Mouse (Mus musculus) hindbrain, embryonic 13.5 days (tissue): ENCODE results near the gene Strn3. TPM values are rescaled to one million over a fixed set of nuclear protein-coding genes. Genes with fewer than 3 reads are reported as not detected.
A peak's percentile ranks its signal among the peaks of the same experiment; 100 is the strongest.
"Not testable (repeated sequence)": the region's sequence is repeated elsewhere in the genome, so short reads cannot be mapped to it uniquely, and the experiment has no call there.

Experiments used
- ATAC-seq: fragments of 200-750 bp; cut with Nextera tagmentation; 2 replicates; pipeline ENCODE4 v1.8.0; 2017; ENCODE audit warnings: moderate TSS enrichment; ENCODE audit not compliant: low FRiP score
- H3K27ac ChIP-seq: fragments of 300-500 bp; sonication (generic); 2 replicates; pipeline ENCODE4 v1.5.1; 2015; ENCODE audit warnings: inconsistent platforms, mild to moderate bottlenecking, moderate library complexity
- H3K27me3 ChIP-seq: fragments of 300-500 bp; sonication (generic); 2 replicates; pipeline ENCODE4 v1.6.1; 2015; ENCODE audit warnings: mild to moderate bottlenecking, inconsistent platforms
- H3K36me3 ChIP-seq: fragments of 300-500 bp; sonication (generic); 2 replicates; pipeline ENCODE4 v1.6.1; 2015; ENCODE audit warnings: mild to moderate bottlenecking, inconsistent platforms
- H3K4me1 ChIP-seq: fragments of 300-500 bp; sonication (generic); replicated peaks from 2 replicates; pipeline ENCODE4 v1.6.1; 2015; ENCODE audit warnings: inconsistent platforms
- H3K4me2 ChIP-seq: fragments of 300-500 bp; sonication (generic); 2 replicates; pipeline ENCODE4 v1.6.1; 2015; ENCODE audit warnings: inconsistent platforms, mild to moderate bottlenecking, moderate library complexity
- H3K4me3 ChIP-seq: fragments of 300-500 bp; sonication (generic); 2 replicates; pipeline ENCODE4 v1.5.1; 2015; ENCODE audit warnings: mild to moderate bottlenecking, inconsistent platforms
- H3K9ac ChIP-seq: fragments of 300-500 bp; sonication (generic); 2 replicates; pipeline ENCODE4 v1.6.1; 2015; ENCODE audit warnings: mild to moderate bottlenecking, inconsistent platforms
- H3K9me3 ChIP-seq: fragments of 300-500 bp; sonication (generic); 2 replicates; pipeline ENCODE4 v1.6.1; 2016; ENCODE audit warnings: inconsistent platforms
- WGBS: fragments of 180-500 bp; shearing (Covaris S2); methylation state at CpG from one replicate; pipeline ENCODE4 v1.1.7; 2015; 5-methylcytosine and 5-hydroxymethylcytosine counted together
- polyA plus RNA-seq: library from polyadenylated mRNA; unstranded; fragments of >200 nt; fragmentation: Nextera tagmentation; extraction: Ambion mirVana; gene quantifications from 2 replicates; pipeline ENCODE4 v1.2.1, GENCODE M21; 2015

Strn3 gene
- polyA plus RNA-seq, 1 experiment from 2014 or later, result 40.4 TPM

DNA sequence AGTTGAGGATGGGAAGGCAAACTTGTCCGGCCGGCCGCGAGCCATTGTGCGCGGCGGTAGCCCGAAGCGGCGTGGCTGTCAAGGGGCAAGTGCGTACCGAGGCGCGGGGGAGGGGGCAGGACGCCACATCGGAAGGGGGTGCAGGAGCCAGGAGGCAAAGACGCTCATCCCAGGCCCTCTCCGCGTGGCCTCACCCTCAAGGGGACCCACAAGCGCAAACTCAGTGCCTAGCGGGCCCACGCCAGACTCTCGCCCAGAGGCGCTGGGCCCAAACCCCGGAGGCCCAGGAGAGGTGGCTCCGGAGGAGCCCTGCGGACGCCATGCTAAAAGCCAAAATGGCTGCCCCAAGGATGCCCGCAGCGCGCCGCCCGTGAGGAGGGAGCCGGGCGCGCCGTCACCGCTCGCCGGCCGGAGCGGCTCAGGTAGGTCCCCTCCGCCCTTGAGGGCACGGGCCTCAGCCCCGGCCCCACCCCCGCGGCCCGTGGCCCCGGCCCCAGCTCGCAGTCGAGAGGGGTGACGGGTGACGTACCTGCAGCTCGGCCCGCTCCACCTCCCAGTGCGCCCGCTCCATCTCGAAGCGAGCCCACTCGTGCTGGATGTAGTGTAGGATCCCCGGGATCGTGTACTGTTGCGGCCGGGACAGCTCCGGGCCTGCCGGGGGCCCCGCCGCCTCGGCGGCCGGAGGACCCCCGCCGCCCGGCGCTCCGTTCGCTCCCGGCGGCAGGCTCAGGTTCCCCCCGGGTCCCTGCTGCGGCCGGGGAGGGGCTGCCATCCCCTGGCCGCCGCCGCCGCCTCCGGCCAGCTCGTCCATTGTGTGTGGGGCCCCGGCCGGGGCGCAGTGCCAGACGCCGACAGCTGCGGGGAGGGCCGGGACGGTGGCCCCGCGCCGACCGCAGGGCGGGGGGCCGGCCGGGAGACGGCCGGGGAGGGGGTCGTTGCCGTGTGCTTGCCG is 528 bp downstream of the Strn3 start, which contains the start of gene Ap4s1:
Gene Ap4s1, plus strand, starts transcription at position 141 of the 952 bp plus-strand sequence.
- Histone ChIP-seq H3K9me3 (no peaks in the 10 kb centered on the region), H3K27ac (peak within 1 kb of the TSS; percentile 100), H3K36me3 (no peaks in the 10 kb centered on the region), H3K27me3 (no peaks in the 10 kb centered on the region), H3K4me1 (peaks cover 14% of the 10 kb centered on the region), H3K4me3 (peak within 1 kb of the TSS; percentile 98), H3K9ac (peak within 1 kb of the TSS; percentile 99), H3K4me2 (peak within 1 kb of the TSS; percentile 81)
- peak; percentile 84 for ATAC-seq
- under 1% methylated on average over 96 of the region's 108 CpGs for WGBS

- no peaks in the 10 kb centered on the region for H3K36me3 ChIP-seq
- no peaks in the 10 kb centered on the region for H3K9me3 ChIP-seq
- no peak overlapping the region for H3K27ac ChIP-seq
- 97% methylated on average over 2 of the region's 2 CpGs for WGBS
- H3K4me1 ChIP-seq, result peaks cover 14% of the 10 kb centered on the region
- H3K9ac ChIP-seq, result no peak overlapping the region
- H3K4me3 ChIP-seq, result no peak overlapping the region
- no peak overlapping the region for H3K4me2 ChIP-seq
- no peaks in the 10 kb centered on the region for H3K27me3 ChIP-seq
- no peak for ATAC-seq
These were observed 3.2 kb downstream of the Strn3 start for GRCm38 (mm10) chr12:51688546-51688945.

DNA sequence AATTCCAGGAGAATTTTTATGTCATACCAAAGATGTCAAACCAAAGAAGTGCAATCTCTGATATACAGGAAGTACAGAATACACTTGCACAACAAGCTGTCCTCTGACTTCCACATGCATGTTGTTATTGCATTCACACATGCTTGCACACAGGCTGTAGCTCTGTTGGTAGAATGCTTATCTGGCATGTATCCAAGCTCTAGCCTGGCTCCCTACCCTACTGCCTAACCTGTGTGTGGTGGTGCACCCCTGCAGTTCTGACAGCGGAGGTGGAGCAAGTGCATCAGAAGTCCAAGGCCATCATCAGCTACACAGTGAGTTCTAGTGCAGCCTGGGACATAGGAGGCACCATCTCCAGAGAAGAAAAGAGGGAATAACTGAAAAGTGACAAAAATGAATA is 12.9 kb downstream of the Strn3 start:
- peak; percentile 67; the same call in 1 of the 2 replicates for ATAC-seq
- Histone ChIP-seq H3K4me2 (no peak overlapping the region), H3K36me3 (no peaks in the 10 kb centered on the region), H3K4me1 (peaks cover 8% of the 10 kb centered on the region), H3K9ac (no peak overlapping the region), H3K4me3 (no peak overlapping the region), H3K27me3 (no peaks in the 10 kb centered on the region), H3K9me3 (no peaks in the 10 kb centered on the region), H3K27ac (no peak overlapping the region)
- 63% methylated on average over 1 of the region's 1 CpGs for WGBS

DNA sequence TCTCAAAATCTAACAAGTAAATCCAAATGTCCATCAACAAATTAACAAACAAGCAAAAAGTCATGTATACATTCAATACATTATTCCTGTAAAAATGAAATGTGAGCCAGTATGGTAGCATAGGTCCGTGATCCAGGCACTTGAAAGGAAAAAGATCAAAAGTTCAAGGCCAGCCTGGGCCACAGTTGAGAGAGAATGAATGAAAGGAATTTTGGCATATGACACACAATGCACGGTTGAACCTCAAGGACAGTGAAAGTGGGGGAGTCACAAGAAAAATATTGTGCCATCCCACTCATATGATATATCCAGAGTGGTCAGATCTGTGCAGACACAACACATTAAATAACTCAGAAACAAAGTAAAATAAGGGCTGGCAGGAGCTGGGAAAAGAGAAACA is 15.3 kb downstream of the Strn3 start:
- H3K9me3 ChIP-seq, result no peaks in the 10 kb centered on the region
- H3K4me3 ChIP-seq, result no peak overlapping the region
- H3K27me3 ChIP-seq, result no peaks in the 10 kb centered on the region
- no peaks in the 10 kb centered on the region for H3K36me3 ChIP-seq
- ATAC-seq, result no peak
- no peak overlapping the region for H3K4me2 ChIP-seq
- 74% methylated on average over 2 of the region's 2 CpGs for WGBS
- peaks cover 17% of the 10 kb centered on the region for H3K4me1 ChIP-seq
- no peak overlapping the region for H3K27ac ChIP-seq
- H3K9ac ChIP-seq, result no peak overlapping the region

DNA sequence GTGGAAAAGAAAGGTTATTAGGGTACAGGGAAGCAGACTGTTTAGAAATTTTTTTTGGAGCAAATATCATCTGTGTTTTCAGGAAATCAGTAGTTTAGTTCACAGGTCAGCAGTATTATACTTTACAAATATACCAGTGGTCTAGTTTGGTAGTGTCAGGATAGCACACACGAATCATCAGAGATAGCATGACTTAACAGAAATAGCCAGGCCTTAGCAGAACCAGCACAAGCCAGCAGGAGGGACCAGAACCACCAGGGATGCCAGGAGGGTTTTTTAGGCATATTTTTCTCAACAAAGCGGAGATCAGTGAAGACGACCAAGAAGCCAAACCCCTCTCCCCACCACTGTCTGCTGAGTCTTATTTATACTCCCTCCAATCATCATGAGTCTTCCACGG is 18.4 kb downstream of the Strn3 start:
- 74% methylated on average over 4 of the region's 4 CpGs for WGBS
- H3K4me2 ChIP-seq, result no peak overlapping the region
- no peaks in the 10 kb centered on the region for H3K9me3 ChIP-seq
- ATAC-seq, result no peak
- no peak overlapping the region for H3K27ac ChIP-seq
- H3K36me3 ChIP-seq, result no peaks in the 10 kb centered on the region
- H3K4me1 ChIP-seq, result peaks cover 12% of the 10 kb centered on the region
- H3K4me3 ChIP-seq, result no peak overlapping the region
- no peaks in the 10 kb centered on the region for H3K27me3 ChIP-seq
- H3K9ac ChIP-seq, result no peak overlapping the region

GRCm38 (mm10) chr12:51671231-51671891 is 20.3 kb downstream of the Strn3 start:
- Histone ChIP-seq H3K27ac (no peak overlapping the region), H3K4me1 (peaks cover 10% of the 10 kb centered on the region; the same call in 1 of the 2 replicates), H3K36me3 (no peaks in the 10 kb centered on the region), H3K4me3 (no peak overlapping the region), H3K27me3 (no peaks in the 10 kb centered on the region), H3K4me2 (no peak overlapping the region), H3K9ac (no peak overlapping the region), H3K9me3 (no peaks in the 10 kb centered on the region)
- WGBS, result 42% methylated on average over 5 of the region's 5 CpGs
- ATAC-seq, result no peak

GRCm38 (mm10) chr12:51666708-51667430 is 24.8 kb downstream of the Strn3 start:
- H3K9ac ChIP-seq, result no peak overlapping the region
- 77% methylated on average over 4 of the region's 4 CpGs for WGBS
- H3K27ac ChIP-seq, result no peak overlapping the region
- peaks cover 10% of the 10 kb centered on the region for H3K4me1 ChIP-seq
- no peaks in the 10 kb centered on the region for H3K36me3 ChIP-seq
- H3K9me3 ChIP-seq, result no peaks in the 10 kb centered on the region
- no peak for ATAC-seq
- H3K4me3 ChIP-seq, result no peak overlapping the region
- H3K27me3 ChIP-seq, result no peaks in the 10 kb centered on the region
- no peak overlapping the region for H3K4me2 ChIP-seq

- Histone ChIP-seq H3K36me3 (no peaks in the 10 kb centered on the region), H3K9ac (no peak overlapping the region), H3K27ac (no peak overlapping the region), H3K4me3 (no peak overlapping the region), H3K9me3 (no peaks in the 10 kb centered on the region), H3K4me2 (no peak overlapping the region), H3K4me1 (peaks cover 5% of the 10 kb centered on the region), H3K27me3 (no peaks in the 10 kb centered on the region)
- no peak for ATAC-seq
These were observed 27.8 kb downstream of the Strn3 start for GRCm38 (mm10) chr12:51663908-51664307.

DNA sequence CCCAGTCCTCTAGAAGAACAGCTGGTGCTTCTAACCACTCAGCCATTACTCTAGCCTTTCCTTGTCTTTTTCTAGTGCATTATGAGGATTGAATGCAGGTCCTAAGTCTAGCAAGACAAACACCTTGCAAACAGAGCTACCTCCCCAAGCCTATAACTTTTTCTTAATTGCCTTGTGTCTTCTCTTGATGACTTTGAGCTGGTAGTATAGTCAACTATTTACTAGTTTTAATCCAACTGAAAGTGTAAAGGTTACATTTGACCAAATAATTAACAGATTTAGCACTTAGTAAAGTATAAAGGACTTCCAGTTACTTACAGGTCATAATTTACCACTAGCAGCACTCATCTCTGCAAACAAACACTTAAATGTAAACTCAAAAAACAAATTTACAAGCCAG is 28.7 kb downstream of the Strn3 start:
- Histone ChIP-seq H3K9ac (no peak overlapping the region), H3K4me1 (peaks cover 5% of the 10 kb centered on the region), H3K27ac (no peak overlapping the region), H3K27me3 (no peaks in the 10 kb centered on the region), H3K4me2 (no peak overlapping the region), H3K4me3 (no peak overlapping the region), H3K36me3 (no peaks in the 10 kb centered on the region), H3K9me3 (no peaks in the 10 kb centered on the region)
- ATAC-seq, result no peak

DNA sequence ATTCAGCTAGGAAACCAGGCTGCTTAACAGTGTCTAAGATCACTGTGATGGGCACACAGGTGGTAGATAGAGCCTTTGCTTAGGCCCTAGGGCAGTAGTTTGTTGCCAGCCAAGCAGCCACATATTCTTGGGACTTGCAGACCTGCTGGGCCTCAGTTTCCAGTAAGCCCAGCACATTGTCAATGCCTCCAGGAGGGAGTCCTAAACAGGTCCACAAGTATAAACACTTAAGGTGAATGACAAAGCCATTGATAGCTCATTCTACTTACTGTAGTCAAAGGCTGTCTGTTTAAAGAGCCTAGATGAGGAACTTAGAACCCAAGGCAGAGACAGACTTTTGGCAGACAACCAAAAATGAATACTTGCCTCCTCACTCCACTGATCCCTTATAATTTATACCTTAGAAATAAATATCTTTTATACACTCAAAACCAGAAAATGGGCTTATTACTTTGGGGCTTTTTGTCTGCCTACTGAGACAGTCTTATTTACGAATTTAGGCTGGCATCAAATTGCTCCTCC is 35.7 kb downstream of the Strn3 start:
- Histone ChIP-seq H3K4me1 (no peaks in the 10 kb centered on the region), H3K9ac (no peak overlapping the region), H3K27me3 (no peaks in the 10 kb centered on the region), H3K4me2 (no peak overlapping the region), H3K4me3 (no peak overlapping the region), H3K27ac (no peak overlapping the region), H3K9me3 (no peaks in the 10 kb centered on the region), H3K36me3 (peaks cover 14% of the 10 kb centered on the region)
- no peak for ATAC-seq
- 91% methylated on average over 1 of the region's 1 CpGs for WGBS

DNA sequence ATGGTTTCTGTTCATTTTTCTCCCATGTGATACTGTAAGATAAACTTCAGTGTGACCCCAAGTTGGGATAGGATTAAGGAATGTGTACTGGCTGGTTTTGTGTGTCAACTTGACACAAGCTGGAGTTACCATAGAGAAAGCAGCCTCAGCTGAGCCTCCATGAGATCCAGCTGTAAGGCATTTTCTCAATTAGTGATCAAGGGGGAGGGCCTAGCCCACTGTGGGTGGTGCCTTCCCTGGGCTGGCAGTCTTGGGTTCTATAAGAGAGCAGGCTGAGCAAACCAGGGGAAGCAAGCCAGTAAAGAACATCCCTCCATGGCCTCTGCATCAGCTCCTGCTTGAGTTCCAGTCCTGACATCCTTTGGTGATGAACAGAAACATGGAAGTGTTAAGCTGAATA is 42.3 kb downstream of the Strn3 start:
- H3K4me2 ChIP-seq, H3K4me3 ChIP-seq, ATAC-seq, H3K9ac ChIP-seq, H3K4me1 ChIP-seq, H3K27ac ChIP-seq, H3K9me3 ChIP-seq, H3K27me3 ChIP-seq: not testable (repeated sequence)
- H3K36me3 ChIP-seq, result peaks cover 29% of the 10 kb centered on the region

DNA sequence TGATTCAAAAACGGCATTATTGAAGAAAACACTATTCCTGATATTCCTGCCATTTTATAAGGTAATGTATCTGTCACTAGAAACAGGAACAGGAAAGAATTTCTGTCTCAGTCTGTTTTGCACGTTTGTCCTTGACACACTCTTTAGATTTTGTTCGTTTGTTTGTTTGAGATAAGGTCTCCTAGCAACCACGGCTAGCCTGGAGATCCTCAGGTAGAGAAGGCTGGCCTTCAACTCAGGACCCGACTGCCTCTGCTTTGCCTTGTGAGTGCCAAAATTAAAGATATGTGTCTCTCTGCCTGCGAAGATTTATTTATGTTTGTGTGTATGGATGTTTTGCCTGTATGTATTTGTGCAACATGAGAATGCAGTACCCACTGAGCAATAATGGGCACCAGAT is 49.8 kb downstream of the Strn3 start:
- WGBS, result 78% methylated on average over 6 of the region's 6 CpGs
- Histone ChIP-seq H3K4me2 (no peak overlapping the region), H3K27ac (no peak overlapping the region), H3K36me3 (0 out of 2 replicates have a peak, but pooled peaks cover 1% of the 10 kb centered on the region), H3K9ac (no peak overlapping the region), H3K9me3 (no peaks in the 10 kb centered on the region), H3K4me3 (no peak overlapping the region), H3K27me3 (no peaks in the 10 kb centered on the region), H3K4me1 (no peaks in the 10 kb centered on the region)
- ATAC-seq, result no peak
